Mouse (Mus musculus): Measurements from ENCODE around the gene Phactr3. TPM values are rescaled to one million over a fixed set of nuclear protein-coding genes. Genes with fewer than 3 reads are reported as not detected.

Phactr3 gene
- polyA plus RNA-seq, 2 experiments, result 0.48 to 0.55 TPM

DNA sequence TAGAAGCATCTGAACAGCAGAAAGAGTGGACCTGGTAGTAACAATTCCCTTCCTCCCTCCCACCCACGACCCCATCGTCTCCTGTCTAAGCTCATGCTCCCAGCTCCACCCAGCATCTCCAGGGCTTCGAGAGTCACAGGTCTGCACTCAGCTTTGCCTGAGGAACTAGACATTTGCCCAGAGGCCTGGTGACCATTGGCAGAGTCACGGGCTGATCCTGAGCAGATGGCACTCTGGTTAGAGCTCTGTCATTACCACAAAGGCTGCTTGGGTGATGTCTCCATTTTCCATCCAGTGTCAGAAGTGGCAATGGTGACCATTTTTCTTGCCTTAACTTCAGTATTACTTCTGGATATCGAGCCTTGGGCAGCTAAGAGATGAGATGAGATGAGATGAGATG, 127.1 kb downstream of the Phactr3 start:
- Histone ChIP-seq H3K27ac (replicated peaks; ENCODE audit: low read depth, low read length) (no peak overlapping the region), H3K36me3 (ENCODE audit: control insufficient read depth, insufficient read depth, low read length) (no peaks in the 10 kb centered on the region), H3K27me3 (ENCODE audit: control insufficient read depth, insufficient read depth, low read length) (no peaks in the 10 kb centered on the region), H3K9me3 (ENCODE audit: control insufficient read depth, low read length) (no peaks in the 10 kb centered on the region), H3K4me1 (ENCODE audit: control insufficient read depth, insufficient read depth, low read length) (peaks cover 6% of the 10 kb centered on the region), H3K4me2 (replicated peaks; ENCODE audit: low read depth, low read length, severe bottlenecking) (no peak overlapping the region), H3K9ac (ENCODE audit: low read depth, low read length, severe bottlenecking) (no peak overlapping the region), H3K4me3 (replicated peaks; ENCODE audit: low read length) (no peak overlapping the region)
- DNase-seq (ENCODE audit: low spot score) (no peak), ATAC-seq (ENCODE audit: low FRiP score, low read depth) (no peak)
- no peak for TF ChIP-seq POLR2A (IDR thresholded peaks at IDR 0.05; ENCODE audit: borderline replicate concordance, extremely low read depth, insufficient read depth, insufficient read length)
- WGBS, result 80% methylated on average over 5 of the region's 5 CpGs

- H3K9me3 ChIP-seq (ENCODE audit: control insufficient read depth, low read length), result no peaks in the 10 kb centered on the region
- no peaks in the 10 kb centered on the region for H3K4me1 ChIP-seq (ENCODE audit: control insufficient read depth, insufficient read depth, low read length)
- WGBS, result 51% methylated on average over 4 of the region's 4 CpGs
- no peak overlapping the region for H3K4me3 ChIP-seq (replicated peaks; ENCODE audit: low read length)
- DNase-seq (ENCODE audit: low spot score), result no peak
- no peaks in the 10 kb centered on the region for H3K36me3 ChIP-seq (ENCODE audit: control insufficient read depth, insufficient read depth, low read length)
- no peak overlapping the region for H3K27ac ChIP-seq (replicated peaks; ENCODE audit: low read depth, low read length)
- no peak overlapping the region for H3K4me2 ChIP-seq (replicated peaks; ENCODE audit: low read depth, low read length, severe bottlenecking)
- no peak overlapping the region for H3K9ac ChIP-seq (ENCODE audit: low read depth, low read length, severe bottlenecking)
- no peak for TF ChIP-seq POLR2A (IDR thresholded peaks at IDR 0.05; ENCODE audit: borderline replicate concordance, extremely low read depth, insufficient read depth, insufficient read length)
- ATAC-seq (ENCODE audit: low FRiP score, low read depth), result no peak
- no peaks in the 10 kb centered on the region for H3K27me3 ChIP-seq (ENCODE audit: control insufficient read depth, insufficient read depth, low read length)
These were observed 128.0 kb downstream of the Phactr3 start for GRCm38 (mm10) chr2:178246767-178247166.

GRCm38 (mm10) chr2:178247274-178247673, 128.5 kb downstream of the Phactr3 start:
- ATAC-seq (ENCODE audit: low FRiP score, low read depth) (no peak), DNase-seq (ENCODE audit: low spot score) (no peak)
- Histone ChIP-seq H3K4me2 (replicated peaks; ENCODE audit: low read depth, low read length, severe bottlenecking) (no peak overlapping the region), H3K9ac (ENCODE audit: low read depth, low read length, severe bottlenecking) (no peak overlapping the region), H3K4me3 (replicated peaks; ENCODE audit: low read length) (no peak overlapping the region), H3K27me3 (ENCODE audit: control insufficient read depth, insufficient read depth, low read length) (no peaks in the 10 kb centered on the region), H3K36me3 (ENCODE audit: control insufficient read depth, insufficient read depth, low read length) (no peaks in the 10 kb centered on the region), H3K9me3 (ENCODE audit: control insufficient read depth, low read length) (no peaks in the 10 kb centered on the region), H3K4me1 (ENCODE audit: control insufficient read depth, insufficient read depth, low read length) (no peaks in the 10 kb centered on the region), H3K27ac (replicated peaks; ENCODE audit: low read depth, low read length) (no peak overlapping the region)
- 70% methylated on average over 8 of the region's 8 CpGs for WGBS
- TF ChIP-seq POLR2A (IDR thresholded peaks at IDR 0.05; ENCODE audit: borderline replicate concordance, extremely low read depth, insufficient read depth, insufficient read length), result no peak

DNA sequence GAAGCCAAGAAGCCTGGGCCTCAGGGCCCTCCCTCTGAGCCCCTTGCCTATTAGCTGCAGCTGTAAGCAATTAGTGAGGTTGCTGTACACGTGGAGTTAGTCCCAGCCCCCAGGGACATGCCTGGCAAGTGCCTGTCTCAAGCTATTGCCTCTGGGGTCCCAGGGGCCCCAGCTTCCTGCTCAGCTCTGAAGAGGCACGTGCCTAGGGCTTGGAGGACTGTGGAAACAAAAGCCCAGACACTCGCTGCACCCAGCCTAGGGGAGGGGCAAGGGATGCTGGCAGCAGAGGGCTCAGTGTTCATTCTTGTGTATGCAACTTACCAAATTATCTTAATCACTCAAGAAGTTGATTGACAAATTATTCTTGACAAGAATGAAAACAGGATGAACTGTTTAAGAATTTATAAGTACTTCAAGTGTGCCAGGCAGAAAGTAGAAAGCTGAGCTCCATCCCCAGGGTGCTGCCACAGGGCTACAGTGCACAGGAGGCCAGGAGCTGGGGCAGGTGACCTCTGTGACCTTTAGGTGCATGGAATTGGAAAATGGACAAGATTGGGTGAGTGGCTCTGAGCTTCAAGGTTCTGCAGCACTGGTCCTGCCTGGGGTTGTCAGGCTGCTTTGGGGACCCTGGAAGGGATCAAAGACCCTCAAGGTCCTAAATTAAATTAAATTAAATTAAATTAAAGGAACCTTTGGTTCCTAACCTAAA, 138.5 kb downstream of the Phactr3 start:
- Histone ChIP-seq H3K4me3 (replicated peaks; ENCODE audit: low read length) (no peak overlapping the region), H3K4me1 (ENCODE audit: control insufficient read depth, insufficient read depth, low read length) (peaks cover 5% of the 10 kb centered on the region), H3K27me3 (ENCODE audit: control insufficient read depth, insufficient read depth, low read length) (no peaks in the 10 kb centered on the region), H3K9me3 (ENCODE audit: control insufficient read depth, low read length) (no peaks in the 10 kb centered on the region), H3K36me3 (ENCODE audit: control insufficient read depth, insufficient read depth, low read length) (no peaks in the 10 kb centered on the region), H3K9ac (ENCODE audit: low read depth, low read length, severe bottlenecking) (no peak overlapping the region), H3K27ac (replicated peaks; ENCODE audit: low read depth, low read length) (no peak overlapping the region), H3K4me2 (replicated peaks; ENCODE audit: low read depth, low read length, severe bottlenecking) (no peak overlapping the region)
- ATAC-seq (ENCODE audit: low FRiP score, low read depth), result no peak
- peak; percentile 29 for DNase-seq (ENCODE audit: low spot score)
- TF ChIP-seq POLR2A (IDR thresholded peaks at IDR 0.05; ENCODE audit: borderline replicate concordance, extremely low read depth, insufficient read depth, insufficient read length), result no peak
- whole genome bisulfite sequencing, result 0% methylated on average over 3 of the region's 3 CpGs

DNA sequence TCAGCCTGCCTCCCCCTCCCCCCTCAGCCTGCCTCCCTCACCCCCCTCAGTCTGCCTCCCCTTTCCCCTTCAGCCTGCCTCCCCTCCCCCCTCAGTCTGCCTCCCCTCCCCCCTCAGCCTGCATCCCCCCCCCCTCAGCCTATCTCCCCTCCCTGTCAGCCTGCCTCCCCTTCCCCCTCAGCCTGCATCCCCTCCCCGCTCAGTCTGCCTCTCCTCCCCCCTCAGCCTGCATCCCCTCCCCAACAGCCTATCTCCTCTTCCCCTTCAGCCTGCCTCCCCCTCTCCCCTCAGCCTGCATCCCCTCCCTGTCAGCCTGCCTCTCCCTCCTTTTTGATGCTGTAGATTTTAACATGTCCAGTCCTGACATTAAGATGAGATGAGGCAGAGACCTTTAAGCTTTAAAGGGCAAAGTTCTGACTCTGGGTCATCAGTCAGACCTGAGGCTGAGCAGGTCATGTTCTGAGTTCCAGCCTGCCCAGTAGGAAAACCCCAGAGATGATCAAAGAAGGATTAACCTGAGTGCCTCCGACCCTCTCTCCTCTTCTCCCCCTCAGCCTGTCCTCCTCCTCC, 139.3 kb downstream of the Phactr3 start:
- DNase-seq (ENCODE audit: low spot score) (no peak), ATAC-seq (ENCODE audit: low FRiP score, low read depth) (no peak)
- no peaks in the 10 kb centered on the region for H3K36me3 ChIP-seq (ENCODE audit: control insufficient read depth, insufficient read depth, low read length)
- H3K27ac ChIP-seq (replicated peaks; ENCODE audit: low read depth, low read length), result no peak overlapping the region
- H3K9me3 ChIP-seq (ENCODE audit: control insufficient read depth, low read length), result no peaks in the 10 kb centered on the region
- WGBS, result 19% methylated on average over 2 of the region's 2 CpGs
- H3K27me3 ChIP-seq (ENCODE audit: control insufficient read depth, insufficient read depth, low read length), result no peaks in the 10 kb centered on the region
- no peak overlapping the region for H3K4me3 ChIP-seq (replicated peaks; ENCODE audit: low read length)
- H3K9ac ChIP-seq (ENCODE audit: low read depth, low read length, severe bottlenecking), result no peak overlapping the region
- TF ChIP-seq POLR2A (IDR thresholded peaks at IDR 0.05; ENCODE audit: borderline replicate concordance, extremely low read depth, insufficient read depth, insufficient read length), result no peak
- H3K4me1 ChIP-seq (ENCODE audit: control insufficient read depth, insufficient read depth, low read length), result peaks cover 5% of the 10 kb centered on the region
- H3K4me2 ChIP-seq (replicated peaks; ENCODE audit: low read depth, low read length, severe bottlenecking), result no peak overlapping the region
